Mouse (Mus musculus): ENCODE data around the gene Galm.

- no peak for TF ChIP-seq CTCF (IDR thresholded peaks at IDR 0.05; ENCODE audit: low read depth)
- no peak for TF ChIP-seq EP300 (IDR thresholded peaks at IDR 0.05; ENCODE audit: low read depth)
Measured at GRCm38 (mm10) chr17:80099823-80100222, 27.4 kb upstream of the Galm start.

Data from heart, postnatal 0 days (tissue).